Mouse (Mus musculus) heart, adult 2 months (tissue): ENCODE measurements at regions not wholly inside any gene's neighbourhood (a gene's known extent, or its start where the extent isn't known, plus 50 kb on each side); places are given as distances from the start of the nearest gene placed in this dataset.

ENCODE experiments used
- CTCF ChIP-seq: fragments of 200-600 bp; IDR thresholded peaks from 2 replicates; pipeline ENCODE4 v1.8.1; 2022; ENCODE audit warnings: antibody characterized with exemption, mild to moderate bottlenecking, moderate library complexity
- EP300 ChIP-seq: fragments of 200-500 bp; IDR thresholded peaks from 2 replicates; pipeline ENCODE4 v1.6.1; 2011; ENCODE audit warnings: low read depth, low read length, control low read depth; ENCODE audit not compliant: insufficient read depth
- POLR2A ChIP-seq: fragments of 200-500 bp; IDR thresholded peaks from 2 replicates; pipeline ENCODE4 v1.6.1; 2011; ENCODE audit warnings: mild to moderate bottlenecking, low read depth, low read length, control low read depth; ENCODE audit not compliant: insufficient read depth

- no peak for TF ChIP-seq CTCF
- no peak for TF ChIP-seq POLR2A
- no peak for TF ChIP-seq EP300
These were observed 131.6 kb downstream of the Utp6 start for GRCm38 (mm10) chr11:79830567-79831055.
